Mouse (Mus musculus): Measurements from ENCODE around the gene Arr3. TPM values are rescaled to one million over a fixed set of nuclear protein-coding genes. Genes with fewer than 3 reads are reported as not detected.

Gene Arr3
- polyA plus RNA-seq, 1 experiment from 2014 or later = not detected

- H3K27ac ChIP-seq (replicated peaks) = peak within 1 kb of the TSS; percentile 80
- peak within 1 kb of the TSS; percentile 83 for H3K9ac ChIP-seq
- peak within 1 kb of the TSS; percentile 81 for H3K4me3 ChIP-seq (replicated peaks)
- no peaks in the 10 kb centered on the region for H3K27me3 ChIP-seq
- peak; percentile 97 for ATAC-seq (ENCODE audit: insufficient read depth)
- H3K4me2 ChIP-seq = peak within 1 kb of the TSS; percentile 68
- no peaks in the 10 kb centered on the region for H3K9me3 ChIP-seq (replicated peaks)
- WGBS (ENCODE audit: insufficient replicate concordance) = 16% methylated on average over 62 of the region's 62 CpGs
- peaks cover 35% of the 10 kb centered on the region for H3K36me3 ChIP-seq (replicated peaks)
- peaks cover 15% of the 10 kb centered on the region for H3K4me1 ChIP-seq (replicated peaks)
Observed at GRCm38 (mm10) chrX:100625802-100626793, 20.8 kb downstream of the Arr3 start, which contains the start of gene Pdzd11. Pdzd11 (minus strand) TSS chrX:100626568.

DNA sequence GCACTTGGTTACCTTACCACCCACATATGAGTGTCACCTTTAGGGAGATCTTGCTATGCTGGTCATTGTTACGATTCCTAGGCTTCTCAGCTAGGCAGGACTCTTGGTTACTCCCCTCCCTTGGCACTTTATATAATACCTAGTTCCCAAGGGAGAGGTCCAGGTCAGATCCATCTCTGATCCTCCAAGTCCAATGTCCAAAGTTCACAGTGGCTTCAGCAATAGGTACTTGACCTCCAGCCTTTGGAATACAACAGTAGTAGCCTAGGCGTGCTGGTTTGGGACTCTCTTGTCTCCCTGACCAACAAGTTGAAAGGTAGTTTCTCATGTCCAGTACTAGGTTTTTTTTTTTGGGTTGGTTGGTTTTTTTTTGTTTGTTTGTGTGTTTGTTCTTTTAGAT lies 23.8 kb downstream of the Arr3 start:
- peak overlapping the region; percentile 18 for H3K4me2 ChIP-seq
- no peak overlapping the region for H3K4me3 ChIP-seq (replicated peaks)
- WGBS (ENCODE audit: insufficient replicate concordance) = 75% methylated on average over 2 of the region's 2 CpGs
- no peak for ATAC-seq (ENCODE audit: insufficient read depth)
- no peaks in the 10 kb centered on the region for H3K27me3 ChIP-seq
- peaks cover 9% of the 10 kb centered on the region for H3K4me1 ChIP-seq (replicated peaks)
- H3K27ac ChIP-seq (replicated peaks) = no peak overlapping the region
- H3K9ac ChIP-seq = no peak overlapping the region
- no peaks in the 10 kb centered on the region for H3K9me3 ChIP-seq (replicated peaks)
- H3K36me3 ChIP-seq (replicated peaks) = peaks cover 34% of the 10 kb centered on the region

DNA sequence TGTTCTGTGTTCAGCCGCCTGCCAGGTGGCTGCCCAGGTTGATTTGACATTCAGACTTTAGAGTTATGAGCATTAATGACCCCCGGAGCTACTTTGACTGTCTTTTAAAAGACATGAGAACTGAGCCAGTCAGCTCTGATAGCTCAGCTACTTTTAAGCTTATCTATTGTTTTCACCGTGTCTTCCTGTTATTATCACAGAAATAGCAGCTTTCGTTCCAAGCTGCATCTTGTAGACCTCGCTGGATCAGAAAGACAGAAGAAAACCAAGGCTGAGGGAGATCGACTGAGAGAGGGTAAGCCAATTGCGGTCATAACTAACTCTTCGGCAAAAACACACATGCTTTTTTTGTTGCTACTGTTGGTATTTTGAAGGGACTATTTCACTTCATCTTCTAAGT lies 33.2 kb downstream of the Arr3 start:
- Histone ChIP-seq H3K36me3 (replicated peaks) (peaks cover 84% of the 10 kb centered on the region), H3K4me2 (no peak overlapping the region), H3K9ac (no peak overlapping the region), H3K9me3 (replicated peaks) (no peaks in the 10 kb centered on the region), H3K4me3 (replicated peaks) (no peak overlapping the region), H3K4me1 (replicated peaks) (no peaks in the 10 kb centered on the region), H3K27me3 (no peaks in the 10 kb centered on the region), H3K27ac (replicated peaks) (no peak overlapping the region)
- WGBS (ENCODE audit: insufficient replicate concordance) = 50% methylated on average over 8 of the region's 8 CpGs
- no peak for ATAC-seq (ENCODE audit: insufficient read depth)

DNA sequence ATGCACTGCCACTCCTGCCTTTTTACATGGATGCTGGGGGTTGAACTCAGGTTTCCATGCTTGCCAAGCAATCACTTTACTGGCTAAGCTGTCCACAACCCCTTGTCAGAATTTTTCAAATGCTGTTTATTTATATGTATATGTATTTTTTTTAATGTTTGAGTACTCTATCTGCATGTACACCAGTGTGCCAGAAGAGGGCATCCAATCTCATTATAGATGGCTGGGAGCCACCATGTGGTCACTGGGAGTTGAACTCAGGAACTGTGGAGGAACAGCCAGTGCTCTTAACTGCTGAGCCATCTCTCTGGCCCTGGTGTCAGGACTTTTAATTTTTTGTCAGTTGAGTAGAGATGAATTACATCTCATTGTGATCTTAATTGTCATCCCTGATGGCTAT lies 47.6 kb downstream of the Arr3 start:
- Histone ChIP-seq H3K27me3 (no peaks in the 10 kb centered on the region), H3K27ac (replicated peaks) (no peak overlapping the region)

GRCm38 (mm10) chrX:100664825-100665224 lies 59.5 kb downstream of the Arr3 start:
- Histone ChIP-seq H3K4me1 (replicated peaks) (no peaks in the 10 kb centered on the region), H3K4me2 (no peak overlapping the region), H3K27me3 (no peaks in the 10 kb centered on the region), H3K9ac (no peak overlapping the region), H3K27ac (replicated peaks) (no peak overlapping the region), H3K4me3 (replicated peaks) (no peak overlapping the region), H3K9me3 (replicated peaks) (no peaks in the 10 kb centered on the region), H3K36me3 (replicated peaks) (peaks cover 36% of the 10 kb centered on the region)
- ATAC-seq (ENCODE audit: insufficient read depth) = no peak
- WGBS (ENCODE audit: insufficient replicate concordance) = 76% methylated on average over 2 of the region's 2 CpGs

More for the DNA sequence above, 47.6 kb downstream of the Arr3 start:
- Histone ChIP-seq H3K4me2 (no peak overlapping the region), H3K9ac (no peak overlapping the region), H3K4me1 (replicated peaks) (no peaks in the 10 kb centered on the region), H3K4me3 (replicated peaks) (no peak overlapping the region), H3K36me3 (replicated peaks) (peaks cover 47% of the 10 kb centered on the region), H3K9me3 (replicated peaks) (no peaks in the 10 kb centered on the region)
- ATAC-seq (ENCODE audit: insufficient read depth) = no peak

Other genes with a start within 250 kb of the Arr3 start
- not detected in 2 replicates for gene Otud6a, start 176.5 kb upstream of the Arr3 start, polyA plus RNA-seq (2015; fragmentation: Nextera tagmentation; extraction: Ambion mirVana)
- gene Awat2, start 162.8 kb upstream of the Arr3 start, polyA plus RNA-seq (2015; fragmentation: Nextera tagmentation; extraction: Ambion mirVana) = 0.21 and 0.31 TPM in 2 replicates
- gene Igbp1, start 111.2 kb upstream of the Arr3 start, polyA plus RNA-seq (2015; fragmentation: Nextera tagmentation; extraction: Ambion mirVana) = 12.2 and 13.8 TPM in 2 replicates
- gene Dgat2l6, start 80.7 kb upstream of the Arr3 start, polyA plus RNA-seq (2015; fragmentation: Nextera tagmentation; extraction: Ambion mirVana) = not detected in 2 replicates
- gene Awat1, start 33.2 kb upstream of the Arr3 start, polyA plus RNA-seq (2015; fragmentation: Nextera tagmentation; extraction: Ambion mirVana) = not detected in 2 replicates
- gene P2ry4, start 10.6 kb upstream of the Arr3 start, polyA plus RNA-seq (2015; fragmentation: Nextera tagmentation; extraction: Ambion mirVana) = 0.38 and 0.53 TPM in 2 replicates
- gene Kif4, start 20.2 kb downstream of the Arr3 start, polyA plus RNA-seq (2015; fragmentation: Nextera tagmentation; extraction: Ambion mirVana) = 20.3 and 22.2 TPM in 2 replicates
- gene Pdzd11, start 21.1 kb downstream of the Arr3 start, polyA plus RNA-seq (2015; fragmentation: Nextera tagmentation; extraction: Ambion mirVana) = 56.4 and 61.4 TPM in 2 replicates
- 0.14 and 0.21 TPM in 2 replicates for gene Gdpd2, start 124.4 kb downstream of the Arr3 start, polyA plus RNA-seq (2015; fragmentation: Nextera tagmentation; extraction: Ambion mirVana)
- 0.32 and 0.79 TPM in 2 replicates for gene Dlg3, start 162.2 kb downstream of the Arr3 start, polyA plus RNA-seq (2015; fragmentation: Nextera tagmentation; extraction: Ambion mirVana)

All from liver, embryonic 15.5 days (tissue).